Mouse (Mus musculus) left cerebral cortex, adult 2 months (tissue): ENCODE data around the gene A930009A15Rik. TPM values are rescaled to one million over a fixed set of nuclear protein-coding genes. Genes with fewer than 3 reads are reported as not detected.

Experiments
- DNase-seq, 2 experiments: peaks; one replicate each; pipeline ENCODE4 v3.0.0; 2021 to 2022; ENCODE audit warnings: low spot score in 2 of 2, mixed read lengths in 1 of 2; ENCODE audit errors: extremely low spot score in 1 of 2
- H3K27ac ChIP-seq: fragments of 200-600 bp; 2 replicates; pipeline ENCODE4 v1.8.1; 2022
- H3K4me3 ChIP-seq: fragments of 200-600 bp; 2 replicates; pipeline ENCODE4 v1.8.1; 2022
- CTCF ChIP-seq: fragments of 200-600 bp; IDR thresholded peaks from 2 replicates; pipeline ENCODE4 v1.8.1; 2022; ENCODE audit warnings: antibody characterized with exemption, mild to moderate bottlenecking, moderate library complexity
- intact Hi-C: fragments of 180-260 bp; cut with DNase I; formaldehyde crosslinking; loops from one replicate; pipeline ENCODE4 v1.15.1; 2025
- total RNA-seq, 2 experiments: library from RNA; stranded (reverse); gene quantifications; 2 replicates each; pipeline ENCODE4 v1.2.3; 2021

The A930009A15Rik gene
- total RNA-seq, 2 experiments from 2014 or later = 0.70 TPM; not detected in 1

GRCm38 (mm10) chr10:115556738-115557242 lies 13.0 kb upstream of the A930009A15Rik start:
- no peak for TF ChIP-seq CTCF
- no peak for DNase-seq
- intact Hi-C loops = no loop called here
- H3K27ac ChIP-seq = no peak overlapping the region
- no peak overlapping the region for H3K4me3 ChIP-seq

GRCm38 (mm10) chr10:115561136-115561880 lies 8.5 kb upstream of the A930009A15Rik start:
- no peak overlapping the region for H3K4me3 ChIP-seq
- H3K27ac ChIP-seq = no peak overlapping the region
- no peak for DNase-seq
- intact Hi-C loops = no loop called here
- no peak for TF ChIP-seq CTCF

- Histone ChIP-seq H3K27ac (no peak overlapping the region), H3K4me3 (no peak overlapping the region)
- intact Hi-C loops = no loop called here
- DNase-seq = no peak
- TF ChIP-seq CTCF = no peak
Observed at GRCm38 (mm10) chr10:115562911-115563686, 6.7 kb upstream of the A930009A15Rik start.

GRCm38 (mm10) chr10:115563961-115564360 lies 5.8 kb upstream of the A930009A15Rik start:
- Histone ChIP-seq H3K4me3 (no peak overlapping the region), H3K27ac (no peak overlapping the region)
- intact Hi-C loops = no loop called here
- DNase-seq = no peak
- TF ChIP-seq CTCF = no peak

- no peak overlapping the region for H3K27ac ChIP-seq
- intact Hi-C loops = no loop called here
- no peak for DNase-seq
- no peak overlapping the region for H3K4me3 ChIP-seq
- no peak for TF ChIP-seq CTCF
Observed at GRCm38 (mm10) chr10:115570577-115570976, 791 bp downstream of the A930009A15Rik start.

DNA sequence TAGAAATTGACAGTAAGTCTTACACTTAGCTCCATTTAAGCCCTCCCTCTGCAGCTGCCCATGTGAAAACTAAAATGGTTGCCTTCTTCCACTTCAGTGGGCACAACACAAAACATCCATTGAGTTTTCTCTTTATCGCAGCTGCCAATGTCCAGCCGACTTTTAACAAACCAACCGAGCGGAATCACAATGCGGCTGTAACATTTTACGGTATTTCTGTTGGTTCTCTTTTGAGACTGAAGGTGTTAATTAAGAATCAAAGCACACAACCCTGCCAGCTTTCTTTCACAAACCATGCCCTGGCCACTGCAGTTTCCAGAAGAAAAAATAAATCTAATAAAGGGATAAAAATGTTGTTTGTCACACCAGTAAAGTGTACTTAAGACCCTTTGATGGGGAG lies 1.5 kb downstream of the A930009A15Rik start:
- no peak for DNase-seq
- intact Hi-C loops = no loop called here
- no peak overlapping the region for H3K27ac ChIP-seq
- H3K4me3 ChIP-seq = no peak overlapping the region
- TF ChIP-seq CTCF = no peak

- intact Hi-C loops = no loop called here
- no peak overlapping the region for H3K4me3 ChIP-seq
- TF ChIP-seq CTCF = no peak
- H3K27ac ChIP-seq = no peak overlapping the region
- DNase-seq = no peak
Observed at GRCm38 (mm10) chr10:115571734-115572440, 2.1 kb downstream of the A930009A15Rik start.

- no peak for TF ChIP-seq CTCF
- intact Hi-C loops = no loop called here
- H3K4me3 ChIP-seq = no peak overlapping the region
- no peak for DNase-seq
- H3K27ac ChIP-seq = no peak overlapping the region
Observed at GRCm38 (mm10) chr10:115579076-115579475, 9.3 kb downstream of the A930009A15Rik start.

- H3K4me3 ChIP-seq = no peak overlapping the region
- no peak for TF ChIP-seq CTCF
- no peak overlapping the region for H3K27ac ChIP-seq
- intact Hi-C loops = no loop called here
- DNase-seq = no peak
Observed at GRCm38 (mm10) chr10:115579494-115579893, 9.7 kb downstream of the A930009A15Rik start.

GRCm38 (mm10) chr10:115581971-115582370 lies 12.2 kb downstream of the A930009A15Rik start:
- H3K4me3 ChIP-seq = no peak overlapping the region
- TF ChIP-seq CTCF = no peak
- H3K27ac ChIP-seq = no peak overlapping the region
- DNase-seq = no peak
- intact Hi-C loops = no loop called here

DNA sequence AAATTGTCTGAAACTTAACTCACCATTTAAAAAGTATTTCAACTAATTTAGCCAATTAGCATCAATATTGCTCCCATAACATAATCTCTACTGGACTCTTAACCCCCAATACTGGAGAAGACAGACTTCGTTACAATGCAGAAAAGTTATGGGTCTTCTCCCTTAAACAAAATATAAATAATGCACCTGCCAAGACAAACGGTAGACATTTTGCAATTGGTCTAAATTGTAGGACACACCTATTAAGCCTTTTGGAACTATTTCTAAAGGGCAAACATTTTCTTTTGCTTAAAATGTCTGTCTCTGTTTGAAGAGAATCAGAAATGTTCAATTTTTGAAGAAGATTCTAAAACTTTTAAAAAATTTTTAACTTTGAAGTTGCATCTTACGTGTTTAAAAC lies 13.3 kb downstream of the A930009A15Rik start:
- Histone ChIP-seq H3K27ac (no peak overlapping the region), H3K4me3 (no peak overlapping the region)
- DNase-seq = no peak
- no peak for TF ChIP-seq CTCF
- intact Hi-C loops = no loop called here

DNA sequence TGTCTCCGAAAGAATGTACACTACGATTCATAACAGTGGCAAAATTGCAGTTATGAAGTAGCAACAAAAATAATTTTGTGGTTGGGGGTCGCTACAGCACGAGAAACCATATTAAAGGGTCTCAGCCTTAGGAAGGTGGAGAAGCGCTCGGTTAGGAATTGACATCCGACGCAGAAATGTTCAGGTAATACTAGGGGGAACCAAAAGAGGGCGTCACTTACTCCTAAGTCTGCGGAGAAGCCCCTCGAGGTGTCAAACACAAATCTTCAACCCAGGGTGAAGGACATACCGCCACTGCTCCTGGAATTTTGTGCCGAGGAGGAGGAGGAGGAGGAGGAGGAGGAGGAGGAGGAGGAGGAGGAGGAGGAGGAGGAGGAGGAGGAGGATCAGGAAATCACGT lies 14.9 kb downstream of the A930009A15Rik start:
- Histone ChIP-seq H3K27ac (no peak overlapping the region), H3K4me3 (no peak overlapping the region)
- TF ChIP-seq CTCF = no peak
- DNase-seq = no peak
- intact Hi-C loops = no loop called here
